Mouse (Mus musculus) spleen, adult 2 months (tissue): ENCODE measurements around the gene Slc35e3. TPM values are rescaled to one million over a fixed set of nuclear protein-coding genes. Genes with fewer than 3 reads are reported as not detected.
"Not testable (repeated sequence)": the region's sequence is repeated elsewhere in the genome, so short reads cannot be mapped to it uniquely, and the experiment has no call there.

ENCODE experiments used
- DNase-seq, 2 experiments: peaks; one replicate each; pipeline versions ENCODE4 v3.0.0 to v3.0.0-alpha.2; 2012 to 2021; ENCODE audit warnings: low spot score in 2 of 2, low read depth in 1 of 2
- H3K27ac ChIP-seq: fragments of 200-500 bp; 2 replicates; pipeline ENCODE4 v1.5.1; 2012; ENCODE audit warnings: low read length, inconsistent platforms; ENCODE audit not compliant: insufficient read depth
- H3K27me3 ChIP-seq: fragments of 200-500 bp; 2 replicates; pipeline ENCODE4 v1.6.1; 2012; ENCODE audit warnings: mild to moderate bottlenecking, moderate library complexity, low read length, inconsistent platforms; ENCODE audit not compliant: control insufficient read depth, insufficient read depth
- H3K36me3 ChIP-seq: fragments of 200-500 bp; 2 replicates; pipeline ENCODE4 v1.6.1; 2012; ENCODE audit warnings: mild to moderate bottlenecking, low read length, inconsistent platforms; ENCODE audit not compliant: control insufficient read depth, insufficient read depth
- H3K4me1 ChIP-seq: fragments of 200-500 bp; 2 replicates; pipeline ENCODE4 v1.6.1; 2011; ENCODE audit warnings: inconsistent platforms; ENCODE audit not compliant: control insufficient read depth, insufficient read depth, insufficient read length
- H3K4me3 ChIP-seq: fragments of 200-500 bp; 2 replicates; pipeline ENCODE4 v1.5.1; 2011; ENCODE audit warnings: mild to moderate bottlenecking, inconsistent platforms; ENCODE audit not compliant: insufficient read depth, insufficient read length; ENCODE audit errors: extremely low read depth
- CTCF ChIP-seq: fragments of 200-500 bp; IDR thresholded peaks from 2 replicates; pipeline ENCODE4 v1.5.1; 2011; ENCODE audit warnings: mild to moderate bottlenecking, inconsistent platforms; ENCODE audit not compliant: insufficient read depth, insufficient read length, insufficient replicate concordance; ENCODE audit errors: extremely low read depth
- POLR2A ChIP-seq: fragments of 200-500 bp; IDR thresholded peaks from 2 replicates; pipeline ENCODE4 v1.6.1; 2011; ENCODE audit warnings: low read depth, low read length, inconsistent platforms
- WGBS: fragments of 180-500 bp; shearing (Covaris S2); methylation state at CpG from one replicate; pipeline ENCODE4 v1.1.7; 2018; 5-methylcytosine and 5-hydroxymethylcytosine counted together
- polyA plus RNA-seq: library from polyadenylated mRNA; depleted of rRNA; stranded (reverse); fragments of >200 nt; gene quantifications from 2 replicates; pipeline ENCODE4 v1.2.3, GENCODE M21; 2012

Slc35e3 gene
- polyA plus RNA-seq, 1 experiment, result 5.6 TPM

DNA sequence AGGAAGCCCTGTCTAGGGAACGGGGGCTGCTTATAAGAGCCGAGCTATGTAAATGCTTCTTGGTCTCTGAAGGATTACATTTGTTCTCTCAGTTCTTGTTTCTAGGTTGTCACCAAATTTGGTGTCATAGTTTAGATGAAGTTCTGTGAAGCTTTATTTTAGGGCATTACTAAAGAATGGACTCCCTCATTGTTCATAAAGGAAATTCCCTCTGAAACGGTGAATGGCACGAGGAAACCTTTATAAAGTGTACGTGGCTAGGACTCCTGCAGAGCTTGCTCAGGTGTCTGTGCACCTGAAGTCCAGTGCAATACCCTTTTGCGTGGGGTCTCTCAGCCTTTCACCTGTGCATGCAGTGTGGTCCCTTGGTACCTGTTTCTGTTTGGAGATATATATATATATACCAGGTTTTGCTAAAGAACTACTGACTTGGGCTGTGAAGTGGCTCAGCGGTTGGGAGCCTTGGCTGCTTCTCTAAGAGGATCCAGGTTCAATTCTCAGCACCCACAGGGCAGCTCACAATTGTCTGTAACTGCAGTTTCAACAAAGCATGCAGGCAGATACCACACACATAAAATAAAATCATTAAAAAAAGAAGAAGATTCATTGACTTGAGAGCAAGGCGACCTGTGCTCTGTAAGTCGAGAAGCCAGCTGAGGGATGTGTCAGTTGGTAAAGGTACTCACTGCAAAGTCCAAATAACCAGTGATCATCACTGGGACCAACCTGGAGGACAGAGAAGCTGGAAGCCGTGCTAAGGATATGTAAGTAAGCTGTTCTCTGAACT is 13.9 kb upstream of the Slc35e3 start:
- no peak for DNase-seq
- 90% methylated on average over 10 of the region's 10 CpGs for WGBS
- H3K36me3 ChIP-seq, result peaks cover 32% of the 10 kb centered on the region
- H3K4me1 ChIP-seq, result peaks cover 7% of the 10 kb centered on the region
- TF ChIP-seq CTCF (no peak), POLR2A (no peak)
- no peak overlapping the region for H3K4me3 ChIP-seq
- H3K27me3 ChIP-seq, result no peaks in the 10 kb centered on the region
- no peak overlapping the region for H3K27ac ChIP-seq

DNA sequence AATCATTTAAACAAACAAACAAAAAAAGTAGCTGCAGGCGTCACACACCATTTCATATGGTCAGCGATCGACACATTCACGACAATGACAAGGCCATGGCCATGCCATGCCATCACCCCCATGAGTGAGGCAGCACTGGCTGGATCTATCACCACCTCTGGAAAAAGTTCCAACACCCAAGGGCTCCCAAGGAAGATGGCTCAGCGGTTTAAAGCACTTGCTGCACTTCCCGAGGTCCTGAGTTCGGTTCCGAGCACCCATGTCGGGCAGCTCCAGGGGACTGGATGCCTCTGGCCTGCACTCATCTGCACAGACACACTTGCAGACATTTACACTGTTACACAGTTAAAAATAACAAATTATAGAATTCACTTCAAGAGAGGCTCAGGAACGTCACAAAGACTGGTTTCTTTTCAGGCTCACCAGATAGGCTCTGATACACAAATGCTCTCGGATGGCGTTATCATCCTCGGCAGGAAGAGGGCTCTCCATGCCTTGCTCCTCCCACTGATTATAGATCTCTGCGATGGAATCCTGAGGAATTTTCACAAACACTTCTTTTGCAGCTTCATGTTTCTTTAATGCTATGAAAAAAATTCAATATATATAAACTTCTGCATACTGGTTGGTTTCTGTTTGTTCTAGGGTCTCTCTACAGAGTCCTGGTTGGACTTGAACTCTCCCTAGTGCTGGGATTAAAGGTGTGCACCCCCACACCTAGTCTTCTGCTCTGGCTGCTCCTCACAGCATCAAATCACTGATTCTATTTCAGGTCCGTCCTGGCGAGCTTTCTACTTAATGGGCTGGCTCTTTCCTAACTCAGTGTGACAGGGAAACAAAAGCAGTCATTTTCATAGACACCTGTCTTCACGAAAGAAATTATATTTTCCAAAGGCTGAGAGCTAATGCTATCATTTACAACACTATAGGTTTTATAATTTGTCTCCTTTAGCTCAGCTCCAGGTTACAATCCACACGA is 12.9 kb upstream of the Slc35e3 start:
- 93% methylated on average over 18 of the region's 18 CpGs for WGBS
- TF ChIP-seq POLR2A (no peak), CTCF (no peak)
- H3K27me3 ChIP-seq, result no peaks in the 10 kb centered on the region
- DNase-seq, result no peak
- no peak overlapping the region for H3K27ac ChIP-seq
- H3K4me1 ChIP-seq, result peaks cover 10% of the 10 kb centered on the region
- H3K4me3 ChIP-seq, result no peak overlapping the region
- peaks cover 32% of the 10 kb centered on the region for H3K36me3 ChIP-seq

DNA sequence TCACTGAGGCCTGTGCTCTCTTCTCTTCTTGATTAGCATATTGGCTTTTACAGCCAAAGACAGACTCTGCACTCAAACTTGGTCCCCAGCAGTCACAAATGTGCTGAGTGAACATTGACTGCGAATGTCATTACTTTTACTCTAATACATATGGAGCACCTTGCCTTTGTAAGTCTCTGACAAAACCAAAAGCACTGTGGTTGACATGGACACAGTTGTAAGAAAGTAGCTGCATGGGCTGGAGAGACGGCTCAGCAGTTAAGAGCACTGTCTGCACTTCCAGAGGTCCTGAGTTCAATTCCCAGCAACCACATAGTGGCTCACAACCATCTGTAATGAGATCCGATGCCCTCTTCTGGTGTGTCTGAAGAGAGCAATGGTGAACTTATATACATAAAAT is 12.2 kb upstream of the Slc35e3 start:
- H3K36me3 ChIP-seq, result peaks cover 29% of the 10 kb centered on the region
- not testable (repeated sequence) for H3K27ac ChIP-seq, H3K27me3 ChIP-seq, H3K4me1 ChIP-seq, H3K4me3 ChIP-seq, DNase-seq
- WGBS, result 96% methylated on average over 3 of the region's 3 CpGs

DNA sequence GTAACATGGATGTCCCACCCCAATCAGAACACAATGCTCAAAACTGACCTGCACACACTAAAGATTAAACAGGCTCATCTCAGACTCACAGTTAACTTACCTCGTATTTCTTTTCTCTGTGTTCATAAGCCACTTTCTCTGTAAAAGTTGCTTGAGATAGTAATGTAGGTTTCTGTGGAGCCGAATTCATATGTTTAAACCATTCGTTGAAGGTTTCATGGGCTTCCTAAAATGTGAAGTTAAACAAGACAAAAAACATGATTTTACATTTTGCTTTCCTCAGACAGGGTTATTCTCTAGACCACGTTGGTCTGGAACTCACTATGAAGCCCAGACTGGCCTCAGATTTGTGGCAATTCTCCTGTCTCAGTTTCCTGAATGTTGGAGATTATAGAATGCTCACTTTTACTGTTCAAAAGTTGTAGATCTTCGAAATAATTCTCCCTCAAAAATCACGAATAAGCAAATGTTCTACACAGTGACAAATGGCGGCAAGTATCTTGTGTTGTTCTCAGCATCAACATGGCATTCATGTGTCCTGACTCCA is 11.7 kb upstream of the Slc35e3 start:
- H3K36me3 ChIP-seq, result peaks cover 26% of the 10 kb centered on the region
- 94% methylated on average over 7 of the region's 7 CpGs for WGBS
- no peak for DNase-seq
- TF ChIP-seq CTCF (no peak), POLR2A (no peak)
- H3K4me3 ChIP-seq, result no peak overlapping the region
- peaks cover 10% of the 10 kb centered on the region for H3K4me1 ChIP-seq
- no peaks in the 10 kb centered on the region for H3K27me3 ChIP-seq
- H3K27ac ChIP-seq, result no peak overlapping the region

DNA sequence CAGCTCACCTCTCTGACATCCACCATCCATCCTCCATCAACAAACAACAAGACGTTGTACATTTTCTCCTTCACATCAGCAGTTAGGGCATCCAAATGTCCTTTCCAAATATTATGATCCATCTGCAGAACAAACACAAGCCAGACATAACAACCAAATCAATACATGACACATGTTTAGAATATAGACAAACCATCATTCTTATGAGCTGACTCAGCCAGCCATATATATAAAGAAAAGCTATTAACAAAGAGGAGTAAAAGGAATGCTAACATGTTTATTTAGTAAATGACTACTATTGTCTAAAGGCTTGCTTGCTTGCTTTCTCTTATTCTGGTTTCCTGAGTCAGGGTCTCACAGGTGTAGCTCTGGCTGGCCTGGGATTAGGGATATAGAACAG is 11.1 kb upstream of the Slc35e3 start:
- TF ChIP-seq POLR2A (no peak), CTCF (no peak)
- Histone ChIP-seq H3K27me3 (no peaks in the 10 kb centered on the region), H3K4me1 (peaks cover 10% of the 10 kb centered on the region), H3K36me3 (peaks cover 25% of the 10 kb centered on the region), H3K27ac (no peak overlapping the region), H3K4me3 (no peak overlapping the region)
- WGBS, result 98% methylated on average over 1 of the region's 1 CpGs
- DNase-seq, result no peak

DNA sequence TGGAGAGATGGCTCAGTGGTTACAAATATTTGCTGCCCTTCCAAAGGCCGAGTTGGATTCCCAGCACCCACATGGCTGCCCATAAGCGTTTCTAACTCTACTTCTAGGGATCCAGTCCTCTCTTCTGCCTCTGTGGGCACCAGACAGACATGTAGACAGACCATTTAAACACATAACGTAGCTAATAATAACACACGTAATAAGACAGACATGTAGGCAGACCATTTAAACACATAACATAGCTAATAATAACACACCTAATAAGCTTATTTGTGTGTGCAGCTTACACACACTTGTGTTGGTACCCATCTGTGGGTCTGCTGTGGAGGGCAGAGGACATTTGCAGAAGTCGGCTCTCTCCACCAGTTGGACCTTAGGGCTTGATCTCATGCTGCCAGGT is 10.6 kb upstream of the Slc35e3 start:
- H3K36me3 ChIP-seq, result peaks cover 26% of the 10 kb centered on the region
- H3K4me1 ChIP-seq, result peaks cover 10% of the 10 kb centered on the region
- no peak overlapping the region for H3K27ac ChIP-seq
- no peak for DNase-seq
- TF ChIP-seq CTCF (no peak), POLR2A (no peak)
- no peak overlapping the region for H3K4me3 ChIP-seq
- 95% methylated on average over 5 of the region's 5 CpGs for WGBS
- H3K27me3 ChIP-seq, result no peaks in the 10 kb centered on the region
